Mouse (Mus musculus) testis, adult 2 months (tissue): ENCODE measurements at regions not wholly inside any gene's neighbourhood (a gene's known extent, or its start where the extent isn't known, plus 50 kb on each side); places are given as distances from the start of the nearest gene placed in this dataset.

ENCODE experiments used
- H3K27ac ChIP-seq: fragments of 200-500 bp; 2 replicates; pipeline ENCODE4 v1.5.1; 2012; ENCODE audit warnings: low read depth, low read length; ENCODE audit not compliant: control insufficient read depth, insufficient read depth
- H3K27me3 ChIP-seq: fragments of 200-500 bp; 2 replicates; pipeline ENCODE4 v1.6.1; 2012; ENCODE audit warnings: mild to moderate bottlenecking, low read length, moderate library complexity; ENCODE audit not compliant: control insufficient read depth, insufficient read depth
- H3K36me3 ChIP-seq: fragments of 200-500 bp; 2 replicates; pipeline ENCODE4 v1.6.1; 2012; ENCODE audit warnings: mild to moderate bottlenecking, low read length; ENCODE audit not compliant: control insufficient read depth, insufficient read depth
- H3K4me1 ChIP-seq: fragments of 200-500 bp; 2 replicates; pipeline ENCODE4 v1.6.1; 2012; ENCODE audit warnings: low read length; ENCODE audit not compliant: control insufficient read depth, insufficient read depth
- H3K4me3 ChIP-seq: fragments of 200-500 bp; 2 replicates; pipeline ENCODE4 v1.5.1; 2012; ENCODE audit warnings: low read depth, mild to moderate bottlenecking, low read length, moderate library complexity, mixed read lengths; ENCODE audit not compliant: control insufficient read depth
- CTCF ChIP-seq: fragments of 200-500 bp; IDR thresholded peaks from 2 replicates; pipeline ENCODE4 v1.5.1; 2012; ENCODE audit warnings: low read depth, mild to moderate bottlenecking, inconsistent platforms, low read length, moderate library complexity; ENCODE audit not compliant: control insufficient read depth, insufficient read depth, insufficient replicate concordance
- POLR2A ChIP-seq: fragments of 200-500 bp; IDR thresholded peaks from 2 replicates; pipeline ENCODE4 v1.6.1; 2012; ENCODE audit warnings: low read depth, mild to moderate bottlenecking, inconsistent platforms, low read length, moderate library complexity; ENCODE audit not compliant: control insufficient read depth

DNA sequence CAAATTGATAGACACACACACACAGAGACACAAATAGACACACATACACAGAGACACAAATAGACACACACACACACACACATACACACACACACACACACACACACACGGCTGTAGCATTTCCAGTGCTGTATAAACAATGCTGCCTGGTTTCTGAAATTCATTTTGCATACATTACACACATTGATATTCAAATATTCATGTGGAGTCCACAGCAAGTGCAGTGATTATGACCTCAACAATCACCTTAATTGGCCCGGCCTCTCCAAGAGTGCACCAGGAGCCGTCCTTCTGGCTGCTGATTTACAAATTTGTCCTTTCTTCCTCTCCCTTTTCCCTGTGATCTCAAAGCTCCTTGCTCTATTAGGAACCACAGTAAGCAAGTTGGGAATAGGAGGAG lies 61.2 kb upstream of the Lhx8 start:
- no peaks in the 10 kb centered on the region for H3K36me3 ChIP-seq
- H3K27ac ChIP-seq = no peak overlapping the region
- H3K4me3 ChIP-seq = no peak overlapping the region
- no peaks in the 10 kb centered on the region for H3K27me3 ChIP-seq
- no peaks in the 10 kb centered on the region for H3K4me1 ChIP-seq
- TF ChIP-seq CTCF = no peak

DNA sequence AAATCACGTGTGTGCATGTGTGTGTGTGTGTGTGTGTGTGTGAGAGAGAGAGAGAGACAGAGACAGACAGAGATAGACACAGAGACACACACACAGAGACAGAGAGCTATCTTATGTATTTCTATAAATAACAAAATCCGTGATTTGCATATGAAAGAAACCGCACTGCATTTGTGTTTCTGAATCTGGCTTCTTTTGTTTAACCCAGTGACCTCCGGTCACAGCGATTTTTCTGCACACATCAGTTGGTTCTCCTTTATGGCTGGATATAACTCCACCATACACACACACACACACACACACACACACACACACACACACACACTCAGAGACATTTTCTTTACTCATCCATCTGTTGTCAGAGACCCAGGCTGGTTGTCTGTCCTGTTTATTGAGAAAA lies 58.2 kb upstream of the Lhx8 start:
- H3K4me3 ChIP-seq = no peak overlapping the region
- no peaks in the 10 kb centered on the region for H3K4me1 ChIP-seq
- no peaks in the 10 kb centered on the region for H3K36me3 ChIP-seq
- TF ChIP-seq POLR2A (no peak), CTCF (no peak)
- no peaks in the 10 kb centered on the region for H3K27me3 ChIP-seq
- H3K27ac ChIP-seq = no peak overlapping the region

DNA sequence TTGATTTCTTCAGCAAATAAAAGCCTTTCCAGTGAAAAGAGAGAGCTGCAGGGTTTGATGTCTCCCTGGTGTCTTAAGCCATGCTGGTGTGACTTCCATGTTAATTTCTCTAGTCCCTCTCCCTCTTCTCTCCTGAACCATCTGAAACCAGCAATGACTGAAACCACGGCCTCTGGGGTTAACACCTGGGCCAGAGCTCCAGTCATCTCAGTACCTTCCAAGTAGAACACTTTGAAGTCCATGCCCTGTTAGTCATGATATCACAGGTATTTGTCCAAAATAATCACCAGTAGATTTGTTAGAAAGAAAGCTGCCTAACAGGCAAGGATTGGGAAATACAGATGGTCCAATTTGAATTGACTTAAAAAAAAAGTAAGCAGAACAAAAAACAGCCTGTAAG lies 56.8 kb upstream of the Lhx8 start:
- no peak for TF ChIP-seq POLR2A
- no peak for TF ChIP-seq CTCF
- Histone ChIP-seq H3K27me3 (no peaks in the 10 kb centered on the region), H3K27ac (no peak overlapping the region), H3K4me1 (no peaks in the 10 kb centered on the region), H3K4me3 (no peak overlapping the region), H3K36me3 (no peaks in the 10 kb centered on the region)

DNA sequence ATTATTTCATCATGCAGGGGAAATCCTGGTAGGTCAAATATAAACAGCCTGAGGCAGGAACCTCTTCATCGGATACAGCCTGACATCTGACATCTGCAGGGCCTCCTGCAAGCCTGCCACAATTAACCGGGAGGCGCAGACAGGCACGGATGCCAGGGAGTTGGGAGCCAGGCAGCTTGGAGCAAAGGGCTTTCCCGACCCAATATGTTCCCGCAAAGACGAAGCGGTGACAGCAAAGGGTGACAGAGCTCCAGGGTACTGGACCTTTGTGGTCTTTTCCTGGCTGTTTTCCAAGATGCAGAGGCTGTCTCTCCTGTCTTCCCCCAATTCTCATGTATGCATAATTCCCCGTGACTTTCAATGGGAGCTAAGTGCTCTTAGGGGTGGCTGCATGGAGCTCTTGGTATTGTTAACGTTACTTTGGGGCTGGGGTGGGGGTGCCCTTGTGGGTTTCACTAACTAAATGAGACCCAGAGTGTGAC lies 55.4 kb upstream of the Lhx8 start:
- Histone ChIP-seq H3K4me3 (no peak overlapping the region), H3K4me1 (no peaks in the 10 kb centered on the region), H3K27ac (no peak overlapping the region), H3K36me3 (no peaks in the 10 kb centered on the region), H3K27me3 (no peaks in the 10 kb centered on the region)
- no peak for TF ChIP-seq CTCF
- no peak for TF ChIP-seq POLR2A

DNA sequence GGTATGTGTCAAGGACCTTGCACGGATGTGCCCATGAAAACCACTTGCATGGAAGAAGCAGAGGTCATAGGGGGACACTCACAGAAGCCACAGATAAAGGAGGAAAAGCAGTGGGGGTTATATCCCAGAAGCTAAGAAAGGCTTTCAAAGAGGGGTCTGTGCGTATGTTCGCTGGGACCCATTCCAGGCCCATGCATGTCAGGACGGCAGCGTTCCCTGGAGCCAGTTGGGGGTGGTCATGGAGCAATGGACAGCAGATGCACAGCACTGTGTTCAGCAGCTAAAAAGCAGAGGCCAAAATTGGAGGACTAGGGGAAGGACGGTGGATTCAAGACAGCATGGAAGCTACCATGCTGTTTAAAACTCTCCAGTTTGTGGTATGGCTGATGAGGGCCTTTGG lies 52.4 kb upstream of the Lhx8 start:
- H3K36me3 ChIP-seq = no peaks in the 10 kb centered on the region
- H3K27me3 ChIP-seq = no peaks in the 10 kb centered on the region
- no peak overlapping the region for H3K4me3 ChIP-seq
- H3K27ac ChIP-seq = no peak overlapping the region
- no peak for TF ChIP-seq POLR2A
- no peak for TF ChIP-seq CTCF
- H3K4me1 ChIP-seq = no peaks in the 10 kb centered on the region

DNA sequence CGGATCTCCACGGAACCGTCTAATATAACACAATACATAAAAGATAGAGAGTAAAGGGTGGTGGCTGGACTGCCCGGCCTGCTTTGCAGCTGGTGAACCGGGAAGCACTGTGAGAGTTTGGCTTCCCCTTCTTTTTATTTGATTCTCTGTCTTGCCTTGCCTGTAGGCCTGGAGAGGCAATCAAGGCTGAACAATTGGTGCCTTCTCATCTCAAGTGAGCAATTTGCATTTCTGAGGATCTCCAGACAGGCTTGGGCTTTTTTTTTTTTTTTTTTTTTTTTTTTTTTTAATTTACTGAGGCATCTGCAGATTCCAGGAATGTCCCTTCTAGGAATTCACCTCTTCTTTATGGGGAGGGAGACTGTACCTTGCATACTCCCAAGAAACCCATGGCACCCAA lies 51.1 kb upstream of the Lhx8 start:
- no peak for TF ChIP-seq POLR2A
- no peak for TF ChIP-seq CTCF
- H3K27ac ChIP-seq = no peak overlapping the region
- H3K4me1 ChIP-seq = no peaks in the 10 kb centered on the region
- H3K27me3 ChIP-seq = no peaks in the 10 kb centered on the region
- no peak overlapping the region for H3K4me3 ChIP-seq
- H3K36me3 ChIP-seq = no peaks in the 10 kb centered on the region
